Mouse (Mus musculus): ENCODE results near the gene Kcnk1.

Gene Kcnk1

GRCm38 (mm10) chr8:125995101-125995986 lies at the start of gene Kcnk1:
Gene Kcnk1, plus strand, starts transcription at chr8:125995170.
- 1% methylated on average over 73 of the region's 73 CpGs for WGBS

DNA sequence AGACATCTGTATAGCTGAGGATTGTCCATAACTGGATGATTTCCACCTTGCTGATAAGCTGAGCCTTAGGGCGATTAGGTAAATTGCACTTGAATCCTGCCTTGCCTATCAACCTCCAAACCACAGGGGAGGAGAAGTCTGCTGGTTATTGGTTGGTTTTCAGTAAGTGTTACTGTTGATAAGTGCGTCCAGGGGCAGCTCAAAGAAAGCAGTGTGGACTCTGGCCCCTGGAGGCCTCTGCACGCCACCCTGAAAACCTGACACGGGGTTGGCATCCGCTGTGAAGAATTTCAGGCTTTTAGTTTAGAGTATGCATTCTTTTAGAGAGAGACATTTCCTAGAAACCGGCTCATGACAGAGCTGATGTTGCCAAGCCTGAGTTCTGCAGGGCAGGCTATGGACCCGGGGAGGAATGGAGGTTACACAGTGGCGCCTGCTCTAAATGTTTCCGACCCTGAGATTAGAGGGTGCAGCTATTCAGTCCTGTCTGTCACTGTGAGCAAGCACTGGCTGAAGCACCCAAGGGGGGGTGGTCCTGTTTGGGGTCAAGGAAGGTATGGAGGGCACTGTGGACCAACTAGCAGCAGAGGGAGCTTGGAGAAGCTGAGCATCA lies 46.2 kb upstream of the Kcnk1 start:
- 86% methylated on average over 9 of the region's 9 CpGs for WGBS

GRCm38 (mm10) chr8:125950007-125950940 lies 44.7 kb upstream of the Kcnk1 start:
- WGBS, result 17% methylated on average over 23 of the region's 23 CpGs

GRCm38 (mm10) chr8:125955671-125956070 lies 39.3 kb upstream of the Kcnk1 start:
- 13% methylated on average over 11 of the region's 11 CpGs for WGBS

DNA sequence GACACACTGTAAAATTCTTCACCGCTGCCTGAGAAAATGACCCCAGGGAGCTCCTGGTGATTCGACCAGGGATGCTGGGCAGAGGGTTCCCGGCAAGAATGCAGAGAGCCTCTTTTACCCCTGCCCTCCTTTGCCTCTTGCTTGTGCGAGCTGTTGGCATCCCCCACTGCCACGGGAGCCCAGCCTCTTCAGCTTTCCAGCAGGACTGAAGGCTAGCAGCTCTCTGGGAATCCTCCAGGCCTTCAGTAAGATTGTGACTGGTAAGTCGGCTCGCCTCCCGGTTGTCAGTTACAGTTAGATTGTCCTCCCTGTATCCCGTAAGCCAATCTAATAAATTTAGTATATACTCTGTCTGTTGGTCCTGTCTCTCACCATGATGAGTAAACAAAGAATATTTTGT lies 38.2 kb upstream of the Kcnk1 start:
- 64% methylated on average over 9 of the region's 9 CpGs for WGBS

GRCm38 (mm10) chr8:125957226-125957993 lies 37.6 kb upstream of the Kcnk1 start:
- 73% methylated on average over 13 of the region's 13 CpGs for WGBS

- 88% methylated on average over 1 of the region's 1 CpGs for WGBS
Observed at GRCm38 (mm10) chr8:125957994-125958368, 37.0 kb upstream of the Kcnk1 start.

GRCm38 (mm10) chr8:125959363-125959771 lies 35.6 kb upstream of the Kcnk1 start:
- 27% methylated on average over 4 of the region's 4 CpGs for WGBS

- 61% methylated on average over 8 of the region's 8 CpGs for WGBS
Observed at GRCm38 (mm10) chr8:125960037-125960436, 34.9 kb upstream of the Kcnk1 start.

DNA sequence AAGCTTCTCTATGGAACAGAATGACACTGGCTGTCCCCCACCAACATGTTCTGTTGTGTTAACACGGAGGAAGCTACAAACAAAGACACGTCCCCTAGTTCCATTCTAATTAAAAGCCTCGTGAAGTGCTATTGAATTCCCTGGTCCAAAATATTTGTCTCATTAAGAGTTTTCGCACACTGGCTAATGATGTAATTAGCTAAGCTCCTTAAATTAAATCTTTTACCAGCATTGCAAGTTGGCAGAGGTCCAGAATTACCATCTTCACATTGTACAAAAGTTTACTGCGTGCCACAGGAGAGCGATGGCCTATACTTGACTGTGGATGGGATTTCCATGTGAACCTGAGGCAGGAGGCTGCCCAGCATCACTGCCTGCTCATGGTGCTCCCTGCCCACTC lies 33.2 kb upstream of the Kcnk1 start:
- 68% methylated on average over 6 of the region's 6 CpGs for WGBS

GRCm38 (mm10) chr8:125963807-125964211 lies 31.2 kb upstream of the Kcnk1 start:
- 25% methylated on average over 11 of the region's 11 CpGs for whole genome bisulfite sequencing

- 42% methylated on average over 3 of the region's 3 CpGs for WGBS
Observed at GRCm38 (mm10) chr8:125971336-125971735, 23.6 kb upstream of the Kcnk1 start.

DNA sequence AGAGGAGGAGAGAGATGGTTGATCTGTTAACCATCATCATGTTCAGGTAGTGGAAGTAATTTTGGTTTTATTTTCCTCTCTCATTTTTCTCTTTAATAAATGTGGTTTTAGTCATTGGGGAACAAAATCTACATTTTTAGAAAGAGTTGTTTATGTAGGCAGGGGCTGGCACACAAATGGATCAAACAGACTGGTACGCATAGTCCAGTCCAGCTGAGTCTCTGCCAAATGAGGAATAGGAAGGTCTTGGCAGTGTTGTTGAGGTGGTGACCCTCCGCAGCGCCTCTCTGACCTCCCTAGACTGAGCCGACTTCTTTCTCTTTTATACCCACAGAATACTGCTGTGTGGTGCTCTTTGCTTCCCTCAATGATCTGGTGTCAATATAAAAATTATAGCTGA lies 19.0 kb upstream of the Kcnk1 start:
- 59% methylated on average over 4 of the region's 4 CpGs for WGBS

DNA sequence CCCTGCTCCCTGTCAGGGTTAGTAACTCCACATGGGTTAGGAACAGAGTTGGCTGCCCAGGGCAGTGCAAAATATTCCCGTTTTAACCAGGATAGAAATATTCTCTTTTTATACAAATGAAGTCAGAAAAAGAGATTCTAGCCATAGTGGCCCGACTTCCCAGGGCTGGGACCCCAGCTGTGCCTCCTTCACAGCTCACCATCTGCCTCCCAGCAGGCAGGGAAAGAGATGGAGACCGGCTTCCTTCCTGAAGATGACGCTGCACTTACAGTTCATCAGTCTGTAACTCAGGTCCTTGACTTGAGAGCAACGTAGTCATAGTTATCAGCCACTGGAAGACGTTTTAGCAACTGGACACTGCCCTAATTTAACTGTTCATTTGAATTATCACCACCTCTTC lies 14.1 kb upstream of the Kcnk1 start:
- WGBS, result 45% methylated on average over 6 of the region's 6 CpGs

GRCm38 (mm10) chr8:125983515-125983914 lies 11.5 kb upstream of the Kcnk1 start:
- WGBS, result 79% methylated on average over 3 of the region's 3 CpGs

DNA sequence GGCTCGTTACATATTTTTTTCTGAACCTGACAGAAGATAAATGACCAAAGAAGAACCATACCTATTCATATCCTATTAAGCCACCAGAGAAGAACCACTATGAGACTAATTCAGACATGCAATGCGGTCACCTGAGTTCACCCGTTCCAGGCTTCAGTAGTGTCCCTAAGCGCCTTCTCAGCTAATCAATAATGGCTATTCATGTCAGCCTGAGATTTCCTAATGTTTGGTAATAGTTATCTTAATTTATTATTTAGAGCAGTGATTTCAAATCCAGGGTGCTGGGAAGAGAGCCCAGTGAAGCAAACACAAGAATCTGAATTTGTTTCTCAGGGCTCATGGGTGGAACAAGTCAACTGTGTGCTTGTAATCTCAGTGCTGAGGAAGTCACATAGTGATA lies 10.8 kb upstream of the Kcnk1 start:
- WGBS, result 95% methylated on average over 4 of the region's 4 CpGs

DNA sequence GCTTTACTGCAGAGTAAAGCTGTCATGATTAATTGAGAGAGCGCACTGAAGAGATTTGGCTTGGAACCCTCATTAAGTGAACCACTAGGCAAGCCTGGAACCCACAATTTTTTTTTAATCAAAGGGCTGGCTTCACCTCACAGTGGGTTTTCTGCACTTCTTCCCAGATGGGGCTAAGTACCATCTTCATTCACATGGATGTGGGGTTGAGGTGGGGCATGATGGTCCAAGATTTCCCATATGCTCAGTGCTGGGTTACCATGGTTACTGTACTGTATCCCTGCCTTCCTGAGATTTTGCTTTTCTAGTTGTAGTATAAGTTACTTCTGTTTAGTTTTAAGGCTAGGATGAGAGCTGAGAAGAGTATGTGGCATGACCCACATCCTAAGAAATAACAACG lies 9.6 kb upstream of the Kcnk1 start:
- WGBS, result 60% methylated on average over 2 of the region's 2 CpGs

DNA sequence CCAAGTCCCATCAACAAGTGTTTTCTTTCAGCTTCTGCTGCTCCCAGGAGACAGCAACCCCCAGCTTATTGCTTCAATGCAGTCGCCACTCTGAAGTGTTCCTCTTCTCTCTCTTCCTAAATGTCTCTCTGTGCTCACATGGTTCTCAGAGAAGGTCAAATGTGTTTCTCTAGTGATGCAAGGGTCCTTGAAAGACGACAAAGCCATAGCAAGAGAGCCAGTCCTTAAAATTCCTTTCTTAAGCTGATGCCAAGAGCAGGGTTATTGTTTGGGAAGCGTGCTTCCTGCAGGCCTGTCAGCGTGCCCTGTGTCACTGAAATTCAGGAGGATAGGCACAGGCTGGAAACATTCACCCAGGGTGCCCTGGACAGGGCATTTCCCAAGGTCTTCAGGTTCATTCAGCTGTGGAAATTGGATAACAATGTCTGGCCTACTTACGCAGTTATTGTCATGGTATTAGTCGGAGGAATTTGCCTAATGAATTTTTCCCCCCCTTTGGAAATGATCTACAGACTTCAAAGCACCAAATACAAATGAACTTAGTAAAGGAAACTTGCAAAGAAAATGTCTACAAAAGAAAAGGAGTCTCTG lies 7.9 kb upstream of the Kcnk1 start:
- WGBS, result 68% methylated on average over 6 of the region's 6 CpGs

- WGBS, result 67% methylated on average over 2 of the region's 2 CpGs
Observed at GRCm38 (mm10) chr8:125987996-125988395, 7.0 kb upstream of the Kcnk1 start.

DNA sequence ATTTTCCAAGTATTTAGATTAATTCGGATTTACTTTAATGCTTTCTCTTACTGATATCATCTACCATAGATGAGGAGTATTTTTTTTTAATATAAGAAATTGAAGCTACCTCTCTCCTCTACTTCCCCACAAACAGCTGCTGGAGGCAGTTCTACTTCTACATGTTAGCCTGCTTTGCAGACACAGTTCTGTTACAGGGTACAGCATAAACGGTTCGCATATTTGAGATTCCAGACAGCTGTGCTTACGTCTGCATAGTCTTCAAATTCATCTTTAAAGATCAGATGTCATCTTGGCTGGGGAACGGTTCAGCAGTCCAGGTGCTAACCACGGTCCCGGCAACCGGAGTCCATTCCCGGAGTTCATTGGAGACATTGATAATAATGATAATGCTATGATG lies 1.3 kb upstream of the Kcnk1 start:
- 67% methylated on average over 9 of the region's 9 CpGs for WGBS

All from cerebral cortex, adult 2 months (tissue).